ENCODE assay signal across 8 mouse cellular contexts in genomic region chr7:105399935-105400624, GRCm38 (mm10). TPM values are rescaled to one million over a fixed set of nuclear protein-coding genes. Genes with fewer than 3 reads are reported as not detected.
DNase-seq lines count a peak whose midpoint lies in the region; ATAC-seq and TF ChIP-seq lines count a peak whose summit lies in the region.

Gene Fam160a2, minus strand, starts transcription at chr7:105400054.

- dilution Hi-C loops in CH12.LX (cut with MboI; ENCODE audit: extremely low pct_ligation_motif_present, extremely low pct_unique_long_range_greater_than_20kb, low sequenced_read_pairs), result no loop called here

- WGBS in forebrain, embryonic 11.5 days, result under 1% methylated on average over 55 of the region's 55 CpGs
- 1% methylated on average over 51 of the region's 55 CpGs for WGBS in heart, embryonic 16.5 days
- under 1% methylated on average over 55 of the region's 55 CpGs for WGBS in liver, embryonic 15.5 days (ENCODE audit: insufficient replicate concordance)
- WGBS in neural tube, embryonic 12.5 days, result under 1% methylated on average over 55 of the region's 55 CpGs

- no peak for TF ChIP-seq RAD21 in CH12.LX (IDR thresholded peaks at IDR 0.05; ENCODE audit: low read depth, low read length)

- TF ChIP-seq POLR2A in CH12.LX (IDR thresholded peaks at IDR 0.05; ENCODE audit: low read depth, low read length), result peak; percentile 46; the same call in 1 of the 2 replicates

- TF ChIP-seq EP300 in CH12.LX (IDR thresholded peaks at IDR 0.05; ENCODE audit: low read length), result no peak

- DNase-seq in CH12.LX (ENCODE audit: extremely low read depth), result peak; percentile 96
- DNase-seq in c-Kit-positive CD71-positive TER-119-negative erythroid progenitor cells, embryonic 14.5 days (ENCODE audit: low read depth), result peak; percentile 100
- DNase-seq in forebrain, embryonic 11.5 days (ENCODE audit: low spot score), result peak; percentile 99
- peak; percentile 100 for DNase-seq in kidney, postnatal 36 days
- peak; percentile 99 for DNase-seq in telencephalon, adult 2 months (ENCODE audit: low read depth, low spot score)

- H3K36me3 ChIP-seq in CH12.LX (replicated peaks in 1 of 2; ENCODE audit: control insufficient read depth in 1 of 2, insufficient read depth in 1 of 2, low read length in 1 of 2), result no peaks in the 10 kb centered on the region
- no peaks in the 10 kb centered on the region for H3K36me3 ChIP-seq in forebrain, embryonic 11.5 days (ENCODE audit: control insufficient read depth, insufficient read depth, low read length)
- H3K36me3 ChIP-seq in heart, embryonic 16.5 days (ENCODE audit: control insufficient read depth, insufficient read depth), result peaks cover 3% of the 10 kb centered on the region; the same call in 1 of the 2 replicates
- no peaks in the 10 kb centered on the region for H3K36me3 ChIP-seq in liver, embryonic 15.5 days (replicated peaks)
- no peaks in the 10 kb centered on the region for H3K36me3 ChIP-seq in neural tube, embryonic 12.5 days

- H3K4me2 ChIP-seq in CH12.LX (ENCODE audit: insufficient read depth, low read depth, poor library complexity, severe bottlenecking), result peak within 1 kb of the TSS; percentile 65
- H3K4me2 ChIP-seq in forebrain, embryonic 11.5 days (ENCODE audit: low read depth, low read length, severe bottlenecking), result peak within 1 kb of the TSS; percentile 67
- H3K4me2 ChIP-seq in heart, embryonic 16.5 days (ENCODE audit: low read depth, low read length), result peak within 1 kb of the TSS; percentile 79
- H3K4me2 ChIP-seq in liver, embryonic 15.5 days, result peak within 1 kb of the TSS; percentile 94
- peak within 1 kb of the TSS; percentile 78 for H3K4me2 ChIP-seq in neural tube, embryonic 12.5 days (replicated peaks)

- peak; percentile 99 for ATAC-seq in forebrain, embryonic 11.5 days (replicated peaks; ENCODE audit: low FRiP score)
- peak; percentile 98 for ATAC-seq in heart, embryonic 16.5 days (replicated peaks; ENCODE audit: extremely low read depth, insufficient read depth, low FRiP score)
- ATAC-seq in liver, embryonic 15.5 days (ENCODE audit: insufficient read depth), result peak; percentile 96
- ATAC-seq in neural tube, embryonic 12.5 days (ENCODE audit: low FRiP score, low read depth), result peak; percentile 99

- no peak within 1 kb of the TSS for H3K27ac ChIP-seq in CH12.LX (ENCODE audit: insufficient read depth, low read depth)
- H3K27ac ChIP-seq in forebrain, embryonic 11.5 days (ENCODE audit: low read depth, low read length), result peak within 1 kb of the TSS; percentile 72
- peak within 1 kb of the TSS; percentile 85 for H3K27ac ChIP-seq in heart, embryonic 16.5 days (ENCODE audit: low read length)
- peak within 1 kb of the TSS; percentile 92 for H3K27ac ChIP-seq in liver, embryonic 15.5 days (replicated peaks)
- H3K27ac ChIP-seq in neural tube, embryonic 12.5 days, result peak within 1 kb of the TSS; percentile 69

- H3K27me3 ChIP-seq in CH12.LX (replicated peaks), result peaks cover 23% of the 10 kb centered on the region
- no peaks in the 10 kb centered on the region for H3K27me3 ChIP-seq in forebrain, embryonic 11.5 days (ENCODE audit: control insufficient read depth, insufficient read depth, low read length)
- no peaks in the 10 kb centered on the region for H3K27me3 ChIP-seq in heart, embryonic 16.5 days (ENCODE audit: control insufficient read depth, insufficient read depth, low read length)
- H3K27me3 ChIP-seq in liver, embryonic 15.5 days, result no peaks in the 10 kb centered on the region
- H3K27me3 ChIP-seq in neural tube, embryonic 12.5 days (replicated peaks), result no peaks in the 10 kb centered on the region

- H3K9me3 ChIP-seq in CH12.LX (replicated peaks; ENCODE audit: low read length), result no peaks in the 10 kb centered on the region
- H3K9me3 ChIP-seq in forebrain, embryonic 11.5 days (ENCODE audit: control insufficient read depth, low read length), result no peaks in the 10 kb centered on the region
- H3K9me3 ChIP-seq in heart, embryonic 16.5 days (replicated peaks; ENCODE audit: control insufficient read depth, low read length), result no peaks in the 10 kb centered on the region
- H3K9me3 ChIP-seq in liver, embryonic 15.5 days (replicated peaks), result no peaks in the 10 kb centered on the region
- no peaks in the 10 kb centered on the region for H3K9me3 ChIP-seq in neural tube, embryonic 12.5 days

- H3K9ac ChIP-seq in CH12.LX (ENCODE audit: insufficient read depth, low read depth), result peak within 1 kb of the TSS; percentile 59
- H3K9ac ChIP-seq in forebrain, embryonic 11.5 days (ENCODE audit: low read length), result peak within 1 kb of the TSS; percentile 83
- H3K9ac ChIP-seq in heart, embryonic 16.5 days (ENCODE audit: low read length), result peak within 1 kb of the TSS; percentile 90
- peak within 1 kb of the TSS; percentile 85 for H3K9ac ChIP-seq in liver, embryonic 15.5 days
- H3K9ac ChIP-seq in neural tube, embryonic 12.5 days, result peak within 1 kb of the TSS; percentile 67

- peak within 1 kb of the TSS; percentile 73 to 85 (median 82) for H3K4me3 ChIP-seq in CH12.LX (replicated peaks in 1 of 3; ENCODE audit: low read depth in 2 of 3, low read length in 2 of 3, poor library complexity in 1 of 3)
- H3K4me3 ChIP-seq in forebrain, embryonic 11.5 days (ENCODE audit: low read depth, low read length), result peak within 1 kb of the TSS; percentile 81
- peak within 1 kb of the TSS; percentile 81 for H3K4me3 ChIP-seq in heart, embryonic 16.5 days (ENCODE audit: low read length)
- H3K4me3 ChIP-seq in liver, embryonic 15.5 days (replicated peaks), result peak within 1 kb of the TSS; percentile 84
- peak within 1 kb of the TSS; percentile 57 for H3K4me3 ChIP-seq in neural tube, embryonic 12.5 days

- in situ Hi-C loops in CH12.LX (cut with MboI; ENCODE audit: low pct_ligation_motif_present, low pct_unique_long_range_greater_than_20kb, low sequenced_read_pairs), result loop anchor here (10.0 kb wide), 1 partner anchor 125 kb away; no protein-coding TSS in a partner anchor

- TF ChIP-seq CTCF in CH12.LX (conservative IDR thresholded peaks at IDR 0.05 in 1 of 2, IDR thresholded peaks at IDR 0.05 in 1 of 2; ENCODE audit: low read depth in 2 of 2, low read length in 2 of 2), result no peak

- H3K4me1 ChIP-seq in CH12.LX (ENCODE audit: control insufficient read depth in 1 of 2, insufficient read depth in 2 of 2), result peaks cover 0 to 35% of the 10 kb centered on the region in 2 experiments; a peak in 2 of 4 replicates
- H3K4me1 ChIP-seq in forebrain, embryonic 11.5 days (replicated peaks; ENCODE audit: control insufficient read depth, insufficient read depth, low read length), result 0 out of 2 replicates have a peak, but pooled peaks cover 1% of the 10 kb centered on the region
- H3K4me1 ChIP-seq in heart, embryonic 16.5 days (ENCODE audit: control insufficient read depth, insufficient read depth, low read length), result peaks cover 16% of the 10 kb centered on the region
- peaks cover 27% of the 10 kb centered on the region for H3K4me1 ChIP-seq in liver, embryonic 15.5 days (replicated peaks)
- H3K4me1 ChIP-seq in neural tube, embryonic 12.5 days, result 0 out of 2 replicates have a peak, but pooled peaks cover 6% of the 10 kb centered on the region

- 0 out of 2 replicates have a peak, but pooled peaks cover 2% of the 10 kb centered on the region for H3K79me2 ChIP-seq in CH12.LX (replicated peaks; ENCODE audit: control insufficient read depth, extremely low read depth, insufficient read depth, poor library complexity, severe bottlenecking)

TF ChIP-seq in CH12.LX, 34 proteins besides CTCF, POLR2A, EP300 and RAD21:
- TF ChIP-seq MAX (IDR thresholded peaks at IDR 0.05; ENCODE audit: low read length) (0 out of 2 replicates have a peak, but pooled peaks have one; percentile 16), NRF1 (IDR thresholded peaks at IDR 0.05; ENCODE audit: low read depth, low read length) (peak; percentile 75), CHD1 (IDR thresholded peaks at IDR 0.05; ENCODE audit: low read depth, low read length) (no peak), ELF1 (IDR thresholded peaks at IDR 0.05; ENCODE audit: low read depth, low read length) (0 out of 2 replicates have a peak, but pooled peaks have one; percentile 21), JUN (IDR thresholded peaks at IDR 0.05; ENCODE audit: insufficient read depth, low read depth, low read length) (no peak), TCF12 (IDR thresholded peaks at IDR 0.05; ENCODE audit: low read depth, low read length) (peak; percentile 39; the same call in 1 of the 2 replicates), TBP (conservative IDR thresholded peaks at IDR 0.05; ENCODE audit: low read depth, low read length) (0 out of 2 replicates have a peak, but pooled peaks have one; percentile 26), MXI1 (IDR thresholded peaks at IDR 0.05; ENCODE audit: low read depth, low read length) (peak; percentile 72), ETS1 (conservative IDR thresholded peaks at IDR 0.05; ENCODE audit: low read depth, low read length) (no peak), UBTF (IDR thresholded peaks at IDR 0.05; ENCODE audit: low read depth, low read length) (0 out of 2 replicates have a peak, but pooled peaks have one; percentile 13), IRF4 (IDR thresholded peaks at IDR 0.05; ENCODE audit: low read depth, low read length) (0 out of 2 replicates have a peak, but pooled peaks have one; percentile 11), ZKSCAN1 (IDR thresholded peaks at IDR 0.05; ENCODE audit: borderline replicate concordance, low read depth, low read length) (no peak), SIN3A (IDR thresholded peaks at IDR 0.05; ENCODE audit: low read length) (0 out of 2 replicates have a peak, but pooled peaks have one; percentile 12)

RNA-seq across cellular contexts. Expression of gene Fam160a2, which starts in this region (rescaled TPM):
- total RNA-seq in CH12.LX (2012; rRNA removed), result 5.9 TPM in 2 replicates
- total RNA-seq in CH12.LX (2014; rRNA removed), result 3.1 and 3.5 TPM in 2 replicates
- polyA plus RNA-seq in CH12.LX (2012; ENCODE audit: insufficient read length, low read depth), result 6.2 and 7.2 TPM in 2 replicates
- 45.0 and 47.4 TPM in 2 replicates for polyA plus RNA-seq in forebrain, embryonic 11.5 days (2014; fragmentation: Nextera tagmentation; extraction: Ambion mirVana)
- polyA plus RNA-seq in heart, embryonic 16.5 days (2015; fragmentation: Nextera tagmentation; extraction: Ambion mirVana), result 32.5 and 34.5 TPM in 2 replicates
- polyA plus RNA-seq in liver, embryonic 15.5 days (2015; fragmentation: Nextera tagmentation; extraction: Ambion mirVana), result 12.6 and 17.6 TPM in 2 replicates
- 40.6 and 41.7 TPM in 2 replicates for polyA plus RNA-seq in neural tube, embryonic 12.5 days (2016; fragmentation: Nextera tagmentation; extraction: Ambion mirVana)
